Mouse (Mus musculus): ENCODE data around the gene Cped1. TPM values are rescaled to one million over a fixed set of nuclear protein-coding genes. Genes with fewer than 3 reads are reported as not detected.
"Not testable (repeated sequence)": the region's sequence is repeated elsewhere in the genome, so short reads cannot be mapped to it uniquely, and the experiment has no call there.

Gene Cped1
- polyA plus RNA-seq, 1 experiment from 2014 or later: 6.5 TPM

DNA sequence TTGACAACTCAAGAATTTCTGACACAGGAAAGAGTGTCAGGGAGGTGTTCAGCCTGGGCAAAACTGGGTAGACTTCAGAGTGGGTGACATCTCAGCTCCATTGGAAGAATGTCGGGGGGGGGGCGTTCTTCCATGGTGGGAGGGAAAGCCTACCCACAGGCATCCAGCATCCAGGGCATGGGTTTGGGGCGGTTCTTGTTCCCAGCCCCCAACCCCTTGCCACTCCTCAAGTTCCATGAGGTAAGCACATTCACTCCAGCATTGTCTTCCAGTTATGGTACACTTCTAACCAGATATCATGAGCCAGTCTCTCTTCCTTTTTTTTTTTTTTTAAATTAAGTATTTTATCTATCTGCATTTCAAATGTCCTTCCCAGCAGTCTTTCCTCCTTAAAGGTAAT, 118.0 kb downstream of the Cped1 start:
- no peaks in the 10 kb centered on the region for H3K27me3 ChIP-seq (replicated peaks)
- H3K4me3 ChIP-seq: no peak overlapping the region
- H3K4me2 ChIP-seq (replicated peaks): no peak overlapping the region
- ATAC-seq (ENCODE audit: low FRiP score, low read depth): no peak
- no peaks in the 10 kb centered on the region for H3K4me1 ChIP-seq
- WGBS: 94% methylated on average over 3 of the region's 3 CpGs
- H3K36me3 ChIP-seq: no peaks in the 10 kb centered on the region
- no peak overlapping the region for H3K9ac ChIP-seq
- no peaks in the 10 kb centered on the region for H3K9me3 ChIP-seq
- no peak overlapping the region for H3K27ac ChIP-seq

DNA sequence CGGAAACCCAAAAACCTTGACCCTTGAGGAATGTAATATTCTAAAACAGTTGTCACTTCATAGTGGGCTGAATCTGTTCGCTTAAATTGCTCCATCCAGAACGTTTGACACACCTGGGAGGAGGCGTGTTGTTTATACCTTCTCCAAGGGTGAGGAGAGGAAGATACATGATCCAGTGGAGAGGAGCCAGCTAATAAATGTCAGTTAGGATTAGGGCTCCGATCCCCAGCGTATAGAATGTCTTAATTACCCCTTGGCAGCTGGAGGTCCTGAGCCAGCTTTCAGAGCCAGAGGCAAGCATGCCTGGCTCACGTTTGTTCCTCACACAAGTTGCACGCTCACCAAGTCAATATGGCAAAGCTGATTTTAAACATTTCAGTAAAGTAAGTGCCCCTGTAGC, 118.5 kb downstream of the Cped1 start:
- no peak overlapping the region for H3K4me3 ChIP-seq
- H3K4me1 ChIP-seq: no peaks in the 10 kb centered on the region
- H3K27me3 ChIP-seq (replicated peaks): no peaks in the 10 kb centered on the region
- no peak overlapping the region for H3K4me2 ChIP-seq (replicated peaks)
- H3K9ac ChIP-seq: no peak overlapping the region
- ATAC-seq (ENCODE audit: low FRiP score, low read depth): no peak
- H3K9me3 ChIP-seq: no peaks in the 10 kb centered on the region
- WGBS: 51% methylated on average over 8 of the region's 8 CpGs
- H3K27ac ChIP-seq: no peak overlapping the region
- no peaks in the 10 kb centered on the region for H3K36me3 ChIP-seq

DNA sequence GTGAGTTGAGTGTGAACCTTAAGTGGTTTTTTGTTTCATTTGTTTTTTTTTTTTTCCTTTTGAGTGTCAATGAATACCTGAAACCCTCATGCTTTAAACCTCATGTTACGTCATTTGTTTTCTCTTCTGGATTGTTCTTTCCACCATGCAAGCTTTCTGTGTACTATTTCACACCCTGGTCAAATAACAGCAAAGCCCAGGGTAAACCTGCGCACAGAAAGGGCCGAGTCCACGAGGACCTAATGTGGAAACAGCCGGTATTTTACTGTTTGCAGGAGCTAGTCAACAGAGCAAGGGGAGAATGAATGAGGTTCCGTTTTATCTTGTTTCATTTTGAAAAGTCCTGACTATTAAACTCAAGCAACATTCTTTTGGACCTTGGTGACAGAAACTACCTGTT, 128.4 kb downstream of the Cped1 start:
- H3K27me3 ChIP-seq (replicated peaks): no peaks in the 10 kb centered on the region
- no peak for ATAC-seq (ENCODE audit: low FRiP score, low read depth)
- H3K9me3 ChIP-seq: no peaks in the 10 kb centered on the region
- no peaks in the 10 kb centered on the region for H3K36me3 ChIP-seq
- WGBS: 92% methylated on average over 6 of the region's 6 CpGs
- H3K4me1 ChIP-seq: no peaks in the 10 kb centered on the region
- no peak overlapping the region for H3K4me3 ChIP-seq
- H3K27ac ChIP-seq: no peak overlapping the region
- H3K9ac ChIP-seq: no peak overlapping the region
- no peak overlapping the region for H3K4me2 ChIP-seq (replicated peaks)

DNA sequence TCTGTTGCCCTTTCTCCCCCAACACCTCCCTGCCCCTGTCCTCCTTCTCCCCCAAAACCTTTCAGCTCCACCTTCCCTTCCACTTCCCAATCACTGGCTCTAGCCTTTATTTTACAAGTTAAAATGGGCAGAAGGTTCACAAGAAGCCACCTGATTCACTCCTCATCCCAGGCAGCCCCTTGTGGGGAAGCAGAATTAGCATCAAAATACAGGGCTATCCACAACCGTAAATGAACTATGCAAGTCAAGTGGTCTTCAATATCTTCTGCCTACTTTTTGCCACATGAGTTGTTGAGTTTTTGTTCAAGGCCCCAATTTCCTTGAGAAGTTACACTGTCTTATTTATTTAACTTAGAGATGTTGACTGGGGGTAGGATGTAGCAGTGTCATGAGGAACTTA, 131.0 kb downstream of the Cped1 start:
- Histone ChIP-seq H3K9ac (no peak overlapping the region), H3K36me3 (no peaks in the 10 kb centered on the region), H3K4me2 (replicated peaks) (no peak overlapping the region), H3K4me1 (no peaks in the 10 kb centered on the region), H3K27ac (no peak overlapping the region), H3K4me3 (no peak overlapping the region), H3K9me3 (no peaks in the 10 kb centered on the region), H3K27me3 (replicated peaks) (no peaks in the 10 kb centered on the region)
- WGBS: 56% methylated on average over 1 of the region's 1 CpGs
- ATAC-seq (ENCODE audit: low FRiP score, low read depth): no peak

DNA sequence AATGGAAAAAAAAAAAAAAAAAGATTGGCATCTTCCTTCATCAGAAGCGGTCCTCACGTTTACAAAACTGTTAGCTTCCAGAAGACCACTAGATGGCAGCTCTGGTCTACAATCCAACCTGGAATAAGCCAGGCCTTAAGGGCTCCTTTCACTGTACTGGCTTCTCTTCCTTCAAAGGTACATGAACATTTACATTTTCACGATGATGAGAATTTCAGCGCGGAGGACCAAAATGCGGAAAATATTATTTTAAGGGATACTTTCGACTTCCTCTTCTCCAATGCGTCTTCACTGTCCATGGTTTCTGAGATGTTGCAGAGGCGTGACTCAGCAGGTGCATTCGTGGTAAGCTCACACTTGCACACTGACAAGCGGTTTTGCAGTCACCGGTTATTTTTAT, 136.4 kb downstream of the Cped1 start:
- Histone ChIP-seq H3K9ac (no peak overlapping the region), H3K27me3 (replicated peaks) (no peaks in the 10 kb centered on the region), H3K4me1 (no peaks in the 10 kb centered on the region), H3K9me3 (no peaks in the 10 kb centered on the region), H3K4me2 (replicated peaks) (no peak overlapping the region), H3K36me3 (no peaks in the 10 kb centered on the region), H3K4me3 (no peak overlapping the region), H3K27ac (no peak overlapping the region)
- ATAC-seq (ENCODE audit: low FRiP score, low read depth): peak; percentile 68; the same call in 1 of the 2 replicates
- WGBS: 40% methylated on average over 12 of the region's 12 CpGs

GRCm38 (mm10) chr6:22122693-22123092, 137.0 kb downstream of the Cped1 start:
- Histone ChIP-seq H3K9me3 (no peaks in the 10 kb centered on the region), H3K9ac (no peak overlapping the region), H3K27me3 (replicated peaks) (no peaks in the 10 kb centered on the region), H3K4me2 (replicated peaks) (no peak overlapping the region), H3K4me1 (no peaks in the 10 kb centered on the region), H3K36me3 (no peaks in the 10 kb centered on the region), H3K4me3 (no peak overlapping the region), H3K27ac (no peak overlapping the region)
- WGBS: 92% methylated on average over 1 of the region's 1 CpGs
- no peak for ATAC-seq (ENCODE audit: low FRiP score, low read depth)

DNA sequence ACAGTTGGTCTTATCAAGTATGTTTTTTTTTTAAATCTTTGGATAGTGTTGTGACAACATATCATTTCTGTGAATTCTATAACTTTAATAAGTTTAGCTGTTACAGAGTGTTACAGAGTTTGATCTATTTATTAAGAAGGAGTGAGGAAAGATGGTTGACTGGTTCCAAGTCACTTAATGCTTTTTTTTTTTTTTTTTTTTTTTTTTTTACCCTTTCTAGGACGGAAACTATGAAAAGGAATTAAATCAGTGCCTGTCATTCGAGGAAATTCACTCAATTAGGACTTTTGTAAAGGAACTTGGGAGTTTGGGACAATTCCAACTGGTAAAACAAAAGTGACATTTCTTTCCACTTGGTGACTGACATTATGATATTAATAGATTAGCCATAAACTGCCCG, 137.6 kb downstream of the Cped1 start:
- 69% methylated on average over 3 of the region's 3 CpGs for WGBS

DNA sequence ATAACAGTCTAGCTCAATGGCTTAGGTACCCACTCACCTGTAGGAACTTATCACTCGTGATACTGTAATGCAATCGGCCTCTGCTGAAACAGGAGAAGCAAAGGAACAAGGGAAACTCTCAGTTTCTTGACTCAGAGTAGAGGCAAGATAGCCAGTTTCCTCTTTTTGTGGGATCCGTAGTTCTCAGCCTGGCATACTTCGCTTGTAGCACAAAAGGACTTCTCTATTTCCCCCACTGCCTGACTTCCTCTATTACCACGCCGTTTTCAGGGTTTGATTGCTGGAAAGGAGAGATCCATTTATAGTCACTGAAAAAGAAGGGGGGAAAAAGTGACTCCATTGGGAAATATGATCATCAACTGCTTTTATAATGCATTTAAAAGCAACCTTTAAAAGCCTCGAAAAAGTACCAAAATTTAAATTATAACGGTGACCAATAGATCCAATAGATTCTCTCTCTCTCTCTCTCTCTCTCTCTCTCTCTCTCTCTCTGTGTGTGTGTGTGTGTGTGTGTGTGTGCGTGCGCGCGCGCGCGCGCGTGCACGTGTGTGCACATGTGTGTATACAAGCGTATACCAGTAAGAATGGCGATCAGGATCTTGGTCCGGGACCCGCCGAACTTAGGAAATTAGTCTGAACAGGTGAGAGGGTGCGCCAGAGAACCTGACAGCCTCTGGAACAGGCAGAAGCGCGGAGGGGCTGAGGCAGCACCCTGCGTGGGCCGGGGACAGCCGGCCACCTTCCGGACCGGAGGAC, 139.0 kb downstream of the Cped1 start:
- not testable (repeated sequence) for H3K9me3 ChIP-seq; H3K36me3 ChIP-seq; H3K9ac ChIP-seq; H3K4me1 ChIP-seq; H3K4me3 ChIP-seq; H3K4me2 ChIP-seq (replicated peaks); ATAC-seq (ENCODE audit: low FRiP score, low read depth); H3K27me3 ChIP-seq (replicated peaks); H3K27ac ChIP-seq
- WGBS: 84% methylated on average over 25 of the region's 31 CpGs

More for the DNA sequence above, 137.6 kb downstream of the Cped1 start:
- no peaks in the 10 kb centered on the region for H3K27me3 ChIP-seq (replicated peaks)
- H3K4me2 ChIP-seq (replicated peaks): no peak overlapping the region
- no peaks in the 10 kb centered on the region for H3K9me3 ChIP-seq
- H3K4me1 ChIP-seq: no peaks in the 10 kb centered on the region
- H3K36me3 ChIP-seq: no peaks in the 10 kb centered on the region
- no peak for ATAC-seq (ENCODE audit: low FRiP score, low read depth)
- H3K4me3 ChIP-seq: no peak overlapping the region
- no peak overlapping the region for H3K9ac ChIP-seq
- H3K27ac ChIP-seq: no peak overlapping the region

- no peak overlapping the region for H3K9ac ChIP-seq
- ATAC-seq (ENCODE audit: low FRiP score, low read depth): no peak
- H3K4me3 ChIP-seq: no peak overlapping the region
- no peaks in the 10 kb centered on the region for H3K27me3 ChIP-seq (replicated peaks)
- H3K4me1 ChIP-seq: no peaks in the 10 kb centered on the region
- no peaks in the 10 kb centered on the region for H3K9me3 ChIP-seq
- WGBS: 71% methylated on average over 10 of the region's 10 CpGs
- H3K4me2 ChIP-seq (replicated peaks): no peak overlapping the region
- H3K36me3 ChIP-seq: no peaks in the 10 kb centered on the region
- H3K27ac ChIP-seq: no peak overlapping the region
Measured at GRCm38 (mm10) chr6:22135038-22135631, 149.4 kb downstream of the Cped1 start.

- Histone ChIP-seq H3K36me3 (no peaks in the 10 kb centered on the region), H3K9me3 (no peaks in the 10 kb centered on the region), H3K4me3 (no peak overlapping the region), H3K27me3 (replicated peaks) (no peaks in the 10 kb centered on the region), H3K4me1 (no peaks in the 10 kb centered on the region), H3K4me2 (replicated peaks) (no peak overlapping the region), H3K27ac (no peak overlapping the region), H3K9ac (no peak overlapping the region)
- 46% methylated on average over 10 of the region's 10 CpGs for WGBS
- peak; percentile 17; the same call in 1 of the 2 replicates for ATAC-seq (ENCODE audit: low FRiP score, low read depth)
Measured at GRCm38 (mm10) chr6:22136805-22137204, 151.1 kb downstream of the Cped1 start.

- H3K36me3 ChIP-seq: no peaks in the 10 kb centered on the region
- no peak overlapping the region for H3K4me2 ChIP-seq (replicated peaks)
- no peak overlapping the region for H3K4me3 ChIP-seq
- 62% methylated on average over 8 of the region's 8 CpGs for whole genome bisulfite sequencing
- no peak for ATAC-seq (ENCODE audit: low FRiP score, low read depth)
- H3K9me3 ChIP-seq: no peaks in the 10 kb centered on the region
- H3K4me1 ChIP-seq: no peaks in the 10 kb centered on the region
- no peak overlapping the region for H3K9ac ChIP-seq
- H3K27ac ChIP-seq: no peak overlapping the region
- no peaks in the 10 kb centered on the region for H3K27me3 ChIP-seq (replicated peaks)
Measured at GRCm38 (mm10) chr6:22140786-22141185, 155.1 kb downstream of the Cped1 start.

DNA sequence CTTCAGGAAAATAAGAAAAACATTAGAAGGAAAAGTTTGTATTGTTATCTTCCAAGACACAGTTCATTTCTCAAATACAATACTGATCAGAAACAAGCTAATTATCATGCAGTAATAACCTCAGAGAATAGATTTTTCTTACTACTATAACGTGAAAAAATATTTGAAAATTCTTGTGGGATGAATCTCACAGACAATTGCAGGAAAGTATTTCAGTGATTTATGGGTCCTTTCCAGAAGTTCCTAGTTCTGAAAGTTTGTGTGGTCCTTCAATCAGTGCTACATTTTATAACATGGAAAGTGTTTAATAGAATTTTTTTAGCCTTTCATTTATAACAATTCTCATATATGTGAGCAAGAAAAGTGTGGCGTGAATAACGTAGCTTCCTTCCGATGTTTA, 161.5 kb downstream of the Cped1 start:
- Histone ChIP-seq H3K9ac (no peak overlapping the region), H3K4me3 (no peak overlapping the region), H3K27ac (no peak overlapping the region), H3K36me3 (no peaks in the 10 kb centered on the region), H3K4me2 (replicated peaks) (no peak overlapping the region), H3K9me3 (no peaks in the 10 kb centered on the region), H3K27me3 (replicated peaks) (no peaks in the 10 kb centered on the region), H3K4me1 (no peaks in the 10 kb centered on the region)
- WGBS: 91% methylated on average over 4 of the region's 4 CpGs
- ATAC-seq (ENCODE audit: low FRiP score, low read depth): no peak

GRCm38 (mm10) chr6:22148511-22148910, 162.8 kb downstream of the Cped1 start:
- WGBS: 91% methylated on average over 2 of the region's 2 CpGs
- Histone ChIP-seq H3K36me3 (no peaks in the 10 kb centered on the region), H3K9ac (no peak overlapping the region)

More at GRCm38 (mm10) chr6:22148511-22148910, 162.8 kb downstream of the Cped1 start:
- H3K4me1 ChIP-seq: no peaks in the 10 kb centered on the region
- H3K9me3 ChIP-seq: no peaks in the 10 kb centered on the region
- ATAC-seq (ENCODE audit: low FRiP score, low read depth): no peak
- no peaks in the 10 kb centered on the region for H3K27me3 ChIP-seq (replicated peaks)
- no peak overlapping the region for H3K4me2 ChIP-seq (replicated peaks)
- no peak overlapping the region for H3K27ac ChIP-seq
- H3K4me3 ChIP-seq: no peak overlapping the region

Data from neural tube, embryonic 12.5 days (tissue).